Mouse (Mus musculus) limb, embryonic 14.5 days (tissue): Measurements from ENCODE around the gene Rhbdd3. TPM values are rescaled to one million over a fixed set of nuclear protein-coding genes. Genes with fewer than 3 reads are reported as not detected.
A peak's percentile ranks its signal among the peaks of the same experiment; 100 is the strongest.

Experiments used
- ATAC-seq: fragments of 200-750 bp; cut with Nextera tagmentation; 2 replicates; pipeline ENCODE4 v1.8.0; 2017; ENCODE audit warnings: low read depth, moderate number of reproducible peaks, moderate TSS enrichment; ENCODE audit not compliant: low FRiP score
- DNase-seq: peaks from one replicate; pipeline ENCODE4 v3.0.0-alpha.2; 2015; ENCODE audit warnings: low spot score
- H3K27ac ChIP-seq: fragments of 300-500 bp; sonication (generic); replicated peaks from 2 replicates; pipeline ENCODE4 v1.5.1; 2014; ENCODE audit warnings: low read depth, mild to moderate bottlenecking, low read length, moderate library complexity, mixed read lengths
- H3K27me3 ChIP-seq: fragments of 300-500 bp; sonication (generic); 2 replicates; pipeline ENCODE4 v1.6.1; 2014; ENCODE audit warnings: low read length, mixed read lengths; ENCODE audit not compliant: control insufficient read depth, insufficient read depth
- H3K36me3 ChIP-seq: fragments of 300-500 bp; sonication (generic); 2 replicates; pipeline ENCODE4 v1.6.1; 2014; ENCODE audit warnings: mild to moderate bottlenecking, low read length, moderate library complexity, mixed read lengths; ENCODE audit not compliant: control insufficient read depth, insufficient read depth
- H3K4me1 ChIP-seq: fragments of 300-500 bp; sonication (generic); 2 replicates; pipeline ENCODE4 v1.6.1; 2014; ENCODE audit warnings: antibody characterized with exemption, low read length, mixed read lengths; ENCODE audit not compliant: control insufficient read depth, insufficient read depth
- H3K4me2 ChIP-seq: fragments of 300-500 bp; sonication (generic); replicated peaks from 2 replicates; pipeline ENCODE4 v1.6.1; 2014; ENCODE audit warnings: low read depth, mild to moderate bottlenecking, low read length, moderate library complexity; ENCODE audit not compliant: severe bottlenecking
- H3K4me3 ChIP-seq: fragments of 300-500 bp; sonication (generic); replicated peaks from 2 replicates; pipeline ENCODE4 v1.5.1; 2014; ENCODE audit warnings: low read length
- H3K9ac ChIP-seq: fragments of 300-500 bp; sonication (generic); 2 replicates; pipeline ENCODE4 v1.6.1; 2014; ENCODE audit warnings: mild to moderate bottlenecking, low read depth, low read length, moderate library complexity; ENCODE audit not compliant: severe bottlenecking
- H3K9me3 ChIP-seq: fragments of 300-500 bp; sonication (generic); 2 replicates; pipeline ENCODE4 v1.6.1; 2016; ENCODE audit warnings: low read length; ENCODE audit not compliant: control insufficient read depth
- POLR2A ChIP-seq: fragments of 200-500 bp; IDR thresholded peaks from 2 replicates; pipeline ENCODE4 v1.8.0; 2012; ENCODE audit warnings: inconsistent platforms, mild to moderate bottlenecking, moderate library complexity, borderline replicate concordance; ENCODE audit not compliant: insufficient read depth, insufficient read length; ENCODE audit errors: extremely low read depth
- WGBS: fragments of 180-500 bp; shearing (Covaris S2); extraction: QIAGEN DNeasy Blood & Tissue Kit; methylation state at CpG from one replicate; pipeline ENCODE4 v1.1.7; 2014; 5-methylcytosine and 5-hydroxymethylcytosine counted together
- polyA plus RNA-seq, 2 experiments: library from polyadenylated mRNA; depleted of rRNA in 1 of 2; stranded (reverse) in 1 of 2; unstranded in 1 of 2; fragments of >200 nt; fragmentation: Nextera tagmentation in 1 of 2; extraction: Ambion mirVana in 1 of 2; gene quantifications; 2 replicates each; pipeline versions ENCODE4 v1.2.1 to v1.2.3; 2012 to 2014

The Rhbdd3 gene
- polyA plus RNA-seq, 2 experiments, result 24.6 to 48.1 TPM

DNA sequence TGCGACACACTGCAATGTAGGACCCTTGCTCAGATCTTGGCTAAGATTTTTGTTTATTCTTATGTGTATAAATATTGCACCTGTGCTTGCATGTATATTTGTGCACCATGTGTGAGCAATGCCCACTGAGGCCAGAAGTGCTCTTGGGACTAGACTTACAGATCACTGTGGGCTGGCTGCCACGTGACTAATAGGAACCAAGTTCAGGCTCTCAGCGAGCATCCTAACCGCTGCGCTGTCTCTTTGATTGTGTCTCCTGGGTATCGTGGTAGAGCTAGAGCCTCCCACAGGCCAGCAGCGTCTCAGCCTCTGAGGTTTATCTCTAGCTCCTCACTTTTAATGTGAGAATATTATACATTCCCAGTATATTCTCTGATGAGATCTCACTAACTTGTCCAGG is 14.9 kb downstream of the Rhbdd3 start:
- Histone ChIP-seq H3K4me1 (no peaks in the 10 kb centered on the region), H3K36me3 (no peaks in the 10 kb centered on the region), H3K4me2 (no peak overlapping the region), H3K27me3 (no peaks in the 10 kb centered on the region), H3K4me3 (no peak overlapping the region), H3K9ac (no peak overlapping the region), H3K27ac (no peak overlapping the region), H3K9me3 (no peaks in the 10 kb centered on the region)
- 80% methylated on average over 7 of the region's 7 CpGs for WGBS
- no peak for TF ChIP-seq POLR2A
- no peak for ATAC-seq
- no peak for DNase-seq

- no peak overlapping the region for H3K9ac ChIP-seq
- H3K27me3 ChIP-seq, result no peaks in the 10 kb centered on the region
- H3K4me2 ChIP-seq, result no peak overlapping the region
- no peak overlapping the region for H3K27ac ChIP-seq
- no peaks in the 10 kb centered on the region for H3K9me3 ChIP-seq
- H3K4me3 ChIP-seq, result no peak overlapping the region
- TF ChIP-seq POLR2A, result no peak
- peak; percentile 71 for ATAC-seq
- H3K4me1 ChIP-seq, result no peaks in the 10 kb centered on the region
- DNase-seq, result peak; percentile 80
- WGBS, result 25% methylated on average over 13 of the region's 13 CpGs
- no peaks in the 10 kb centered on the region for H3K36me3 ChIP-seq
Observed at GRCm38 (mm10) chr11:5114931-5115581, 16.3 kb downstream of the Rhbdd3 start.

DNA sequence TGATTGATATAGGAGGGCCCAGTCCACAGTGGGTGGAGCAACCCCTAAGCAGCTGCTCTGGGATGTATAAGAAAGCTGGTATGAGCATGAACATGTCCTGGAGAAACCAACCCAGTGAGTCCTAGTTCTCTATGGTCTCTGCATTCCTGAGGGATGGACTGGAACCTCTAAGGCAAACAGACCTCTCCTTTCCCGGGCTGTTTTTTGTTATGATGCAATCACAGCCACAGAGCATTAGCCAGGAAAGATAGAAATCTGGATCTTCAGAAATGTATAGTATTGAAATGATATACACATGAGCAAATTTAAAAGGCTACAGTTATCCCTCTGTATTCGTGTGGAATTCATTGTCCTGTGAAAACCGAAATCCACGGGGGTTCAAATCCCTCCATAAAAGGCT is 27.0 kb downstream of the Rhbdd3 start:
- Histone ChIP-seq H3K4me2 (no peak overlapping the region), H3K9me3 (no peaks in the 10 kb centered on the region), H3K4me3 (no peak overlapping the region), H3K9ac (no peak overlapping the region), H3K27ac (no peak overlapping the region), H3K27me3 (no peaks in the 10 kb centered on the region), H3K36me3 (no peaks in the 10 kb centered on the region), H3K4me1 (no peaks in the 10 kb centered on the region)
- ATAC-seq (no peak), DNase-seq (no peak)
- no peak for TF ChIP-seq POLR2A
- 79% methylated on average over 4 of the region's 4 CpGs for WGBS

DNA sequence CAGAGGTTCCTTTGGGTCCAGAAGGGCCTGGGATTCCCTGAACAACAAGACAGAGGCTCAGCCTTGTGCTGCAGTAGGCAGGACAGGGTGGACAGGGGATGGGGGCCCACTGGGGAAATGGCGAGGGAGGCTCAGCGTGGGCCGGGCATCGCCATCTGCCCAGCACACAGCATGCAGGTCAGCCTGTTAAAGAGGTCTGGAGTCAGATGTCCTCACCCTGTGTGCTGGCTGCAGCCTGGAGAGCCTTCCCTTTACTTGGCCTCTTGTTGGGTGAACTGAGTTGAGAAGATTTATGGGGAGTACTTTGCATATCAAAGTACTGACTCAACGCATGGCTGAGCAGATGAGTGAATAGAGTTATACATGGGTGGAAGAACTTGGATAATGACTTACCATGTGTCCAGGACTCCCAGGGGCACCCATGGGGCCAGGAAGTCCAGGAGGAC is 30.3 kb downstream of the Rhbdd3 start:
- ATAC-seq, result no peak
- H3K4me1 ChIP-seq, result no peaks in the 10 kb centered on the region
- DNase-seq, result no peak
- H3K27me3 ChIP-seq, result no peaks in the 10 kb centered on the region
- H3K9me3 ChIP-seq, result no peaks in the 10 kb centered on the region
- no peak for TF ChIP-seq POLR2A
- H3K36me3 ChIP-seq, result no peaks in the 10 kb centered on the region
- H3K4me2 ChIP-seq, result no peak overlapping the region
- no peak overlapping the region for H3K4me3 ChIP-seq
- H3K9ac ChIP-seq, result no peak overlapping the region
- 38% methylated on average over 5 of the region's 5 CpGs for WGBS
- H3K27ac ChIP-seq, result no peak overlapping the region

- ATAC-seq (no peak), DNase-seq (no peak)
- Histone ChIP-seq H3K27me3 (no peaks in the 10 kb centered on the region), H3K36me3 (no peaks in the 10 kb centered on the region), H3K27ac (no peak overlapping the region), H3K9ac (no peak overlapping the region), H3K9me3 (no peaks in the 10 kb centered on the region), H3K4me1 (no peaks in the 10 kb centered on the region), H3K4me2 (no peak overlapping the region), H3K4me3 (no peak overlapping the region)
- TF ChIP-seq POLR2A, result no peak
- 61% methylated on average over 4 of the region's 4 CpGs for WGBS
Observed at GRCm38 (mm10) chr11:5130111-5130665, 31.5 kb downstream of the Rhbdd3 start.

DNA sequence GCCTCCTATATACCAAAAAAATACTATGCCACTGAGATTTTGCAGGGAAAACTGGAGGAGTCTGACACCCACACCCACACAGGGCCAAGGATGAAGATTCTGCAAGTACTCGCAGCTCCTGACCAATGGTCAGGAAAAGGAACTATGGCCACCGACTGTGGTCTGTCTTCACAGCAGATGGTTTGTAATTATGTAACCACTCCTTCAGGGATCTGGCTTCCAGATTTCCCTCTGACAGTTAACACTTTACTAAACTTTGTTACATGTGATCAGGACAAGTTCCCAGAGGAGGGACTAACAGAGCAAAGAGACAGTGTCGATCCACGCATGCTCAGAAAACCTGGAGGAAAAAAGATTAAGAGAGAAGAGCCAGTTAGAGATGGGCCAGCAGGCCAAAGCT is 34.0 kb downstream of the Rhbdd3 start:
- H3K4me1 ChIP-seq, result no peaks in the 10 kb centered on the region
- ATAC-seq (no peak), DNase-seq (no peak)
- no peak overlapping the region for H3K9ac ChIP-seq
- H3K4me2 ChIP-seq, result no peak overlapping the region
- no peaks in the 10 kb centered on the region for H3K9me3 ChIP-seq
- WGBS, result 58% methylated on average over 4 of the region's 4 CpGs
- no peaks in the 10 kb centered on the region for H3K36me3 ChIP-seq
- H3K27me3 ChIP-seq, result no peaks in the 10 kb centered on the region
- H3K27ac ChIP-seq, result no peak overlapping the region
- no peak overlapping the region for H3K4me3 ChIP-seq
- TF ChIP-seq POLR2A, result no peak
